Mouse (Mus musculus): ENCODE data around the gene Hspe1. TPM values are rescaled to one million over a fixed set of nuclear protein-coding genes. Genes with fewer than 3 reads are reported as not detected.
A peak's percentile ranks its signal among the peaks of the same experiment; 100 is the strongest.

Gene Hspe1
- polyA plus RNA-seq (2015; fragmentation: Nextera tagmentation; extraction: Ambion mirVana) = 292 and 314 TPM in 2 replicates

- ATAC-seq (ENCODE audit: insufficient number of reproducible peaks, low FRiP score, low TSS enrichment, low read depth) = peak; percentile 97
- Histone ChIP-seq H3K4me2 (replicated peaks) (peak within 1 kb of the TSS; percentile 72), H3K9ac (peak within 1 kb of the TSS; percentile 89), H3K4me1 (peaks cover 33% of the 10 kb centered on the region), H3K9me3 (replicated peaks) (no peaks in the 10 kb centered on the region), H3K27me3 (no peaks in the 10 kb centered on the region), H3K27ac (replicated peaks) (peak within 1 kb of the TSS; percentile 95), H3K36me3 (peaks cover 36% of the 10 kb centered on the region), H3K4me3 (replicated peaks) (peak within 1 kb of the TSS; percentile 96)
- under 1% methylated on average over 76 of the region's 76 CpGs for WGBS
Observed at GRCm38 (mm10) chr1:55087932-55088610, at the start of gene Hspe1, which contains the start of gene Hspd1. Gene Hspe1, plus strand, starts transcription at chr1:55088132. Gene Hspd1, minus strand, starts transcription at chr1:55088243.

- no peak overlapping the region for H3K4me2 ChIP-seq (replicated peaks)
- H3K9me3 ChIP-seq (replicated peaks) = peaks cover 8% of the 10 kb centered on the region; the same call in 1 of the 2 replicates
- 92% methylated on average over 1 of the region's 1 CpGs for WGBS
- ATAC-seq (ENCODE audit: insufficient number of reproducible peaks, low FRiP score, low TSS enrichment, low read depth) = no peak
- H3K4me1 ChIP-seq = no peaks in the 10 kb centered on the region
- H3K9ac ChIP-seq = no peak overlapping the region
- no peak overlapping the region for H3K27ac ChIP-seq (replicated peaks)
- H3K4me3 ChIP-seq (replicated peaks) = no peak overlapping the region
- H3K36me3 ChIP-seq = no peaks in the 10 kb centered on the region
- no peaks in the 10 kb centered on the region for H3K27me3 ChIP-seq
Observed at GRCm38 (mm10) chr1:55039944-55040343, 48.0 kb upstream of the Hspe1 start.

GRCm38 (mm10) chr1:55041691-55042090 is 46.2 kb upstream of the Hspe1 start:
- ATAC-seq (ENCODE audit: insufficient number of reproducible peaks, low FRiP score, low TSS enrichment, low read depth) = no peak
- WGBS = 90% methylated on average over 4 of the region's 4 CpGs
- Histone ChIP-seq H3K4me3 (replicated peaks) (no peak overlapping the region), H3K27ac (replicated peaks) (no peak overlapping the region), H3K9ac (no peak overlapping the region), H3K27me3 (no peaks in the 10 kb centered on the region), H3K4me1 (no peaks in the 10 kb centered on the region), H3K36me3 (no peaks in the 10 kb centered on the region), H3K9me3 (replicated peaks) (peaks cover 8% of the 10 kb centered on the region; the same call in 1 of the 2 replicates), H3K4me2 (replicated peaks) (no peak overlapping the region)

DNA sequence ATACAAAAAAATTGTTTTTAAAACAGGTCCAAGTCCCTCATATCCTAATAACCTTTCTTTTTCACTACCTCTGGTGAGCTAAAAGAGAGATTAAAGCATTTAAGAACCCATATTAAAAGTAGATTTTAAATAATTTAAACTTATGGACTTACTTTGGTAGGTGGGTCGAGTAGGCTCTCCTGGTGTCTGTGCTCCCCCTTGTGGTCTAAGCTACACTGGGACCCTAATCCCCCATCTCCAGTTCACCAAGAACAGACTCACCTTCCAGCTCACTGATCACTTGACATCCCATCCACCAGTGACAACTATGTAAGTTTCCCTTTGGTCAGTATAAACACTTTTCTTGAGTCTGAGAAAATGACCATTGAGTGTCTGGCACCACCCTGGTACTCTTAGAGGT is 45.7 kb upstream of the Hspe1 start:
- H3K4me1 ChIP-seq = no peaks in the 10 kb centered on the region
- no peaks in the 10 kb centered on the region for H3K27me3 ChIP-seq
- WGBS = 53% methylated on average over 1 of the region's 1 CpGs
- H3K36me3 ChIP-seq = no peaks in the 10 kb centered on the region
- no peak overlapping the region for H3K9ac ChIP-seq
- H3K9me3 ChIP-seq (replicated peaks) = peaks cover 8% of the 10 kb centered on the region; the same call in 1 of the 2 replicates
- H3K4me3 ChIP-seq (replicated peaks) = no peak overlapping the region
- no peak overlapping the region for H3K4me2 ChIP-seq (replicated peaks)
- ATAC-seq (ENCODE audit: insufficient number of reproducible peaks, low FRiP score, low TSS enrichment, low read depth) = no peak
- no peak overlapping the region for H3K27ac ChIP-seq (replicated peaks)

- WGBS = 73% methylated on average over 3 of the region's 3 CpGs
Observed at GRCm38 (mm10) chr1:55043164-55043563, 44.8 kb upstream of the Hspe1 start.

DNA sequence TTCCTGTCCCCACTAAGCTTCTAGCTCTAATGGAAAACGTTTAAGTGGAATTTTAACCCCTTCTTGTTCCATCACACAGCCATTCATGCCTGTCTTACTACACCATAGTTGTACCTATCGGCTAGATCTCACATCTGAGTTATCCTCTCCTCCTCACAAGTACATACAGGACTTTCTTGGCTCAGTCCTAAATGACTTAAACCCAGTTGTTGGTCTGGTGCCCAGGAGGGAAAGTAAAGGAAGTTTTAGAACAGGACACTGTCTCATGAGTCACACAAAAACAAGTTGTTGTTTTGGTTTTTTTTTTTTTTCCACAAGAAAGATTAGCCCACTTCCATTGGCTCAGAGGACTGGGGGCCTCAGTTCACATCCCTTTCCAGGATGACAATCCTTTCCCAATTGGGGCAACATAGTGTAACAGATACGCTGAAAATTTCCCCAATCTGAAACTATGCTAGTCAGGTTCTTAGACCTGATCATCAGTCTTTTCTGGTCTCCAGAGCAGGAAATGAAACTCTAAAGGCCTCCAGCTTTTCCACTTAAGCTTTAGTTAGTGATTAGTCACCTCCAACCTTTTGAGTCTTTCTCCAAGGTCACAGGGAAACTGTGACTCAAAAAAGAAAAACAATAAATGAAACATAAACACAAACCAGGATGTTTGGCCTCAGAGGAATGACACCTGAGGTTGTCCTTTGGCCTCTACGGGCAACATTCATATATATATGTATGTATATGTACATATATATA is 38.9 kb upstream of the Hspe1 start:
- no peak overlapping the region for H3K4me3 ChIP-seq (replicated peaks)
- H3K27ac ChIP-seq (replicated peaks) = no peak overlapping the region
- H3K9me3 ChIP-seq (replicated peaks) = no peaks in the 10 kb centered on the region
- 58% methylated on average over 4 of the region's 4 CpGs for WGBS
- H3K9ac ChIP-seq = no peak overlapping the region
- peaks cover 9% of the 10 kb centered on the region; the same call in 1 of the 2 replicates for H3K4me1 ChIP-seq
- no peak for ATAC-seq (ENCODE audit: insufficient number of reproducible peaks, low FRiP score, low TSS enrichment, low read depth)
- H3K4me2 ChIP-seq (replicated peaks) = no peak overlapping the region
- H3K27me3 ChIP-seq = no peaks in the 10 kb centered on the region
- no peaks in the 10 kb centered on the region for H3K36me3 ChIP-seq

More at GRCm38 (mm10) chr1:55043164-55043563, 44.8 kb upstream of the Hspe1 start:
- no peaks in the 10 kb centered on the region for H3K36me3 ChIP-seq
- H3K4me2 ChIP-seq (replicated peaks) = no peak overlapping the region
- H3K9ac ChIP-seq = no peak overlapping the region
- no peak for ATAC-seq (ENCODE audit: insufficient number of reproducible peaks, low FRiP score, low TSS enrichment, low read depth)
- H3K27me3 ChIP-seq = no peaks in the 10 kb centered on the region
- H3K9me3 ChIP-seq (replicated peaks) = peaks cover 8% of the 10 kb centered on the region; the same call in 1 of the 2 replicates
- no peak overlapping the region for H3K27ac ChIP-seq (replicated peaks)
- no peak overlapping the region for H3K4me3 ChIP-seq (replicated peaks)
- no peaks in the 10 kb centered on the region for H3K4me1 ChIP-seq

DNA sequence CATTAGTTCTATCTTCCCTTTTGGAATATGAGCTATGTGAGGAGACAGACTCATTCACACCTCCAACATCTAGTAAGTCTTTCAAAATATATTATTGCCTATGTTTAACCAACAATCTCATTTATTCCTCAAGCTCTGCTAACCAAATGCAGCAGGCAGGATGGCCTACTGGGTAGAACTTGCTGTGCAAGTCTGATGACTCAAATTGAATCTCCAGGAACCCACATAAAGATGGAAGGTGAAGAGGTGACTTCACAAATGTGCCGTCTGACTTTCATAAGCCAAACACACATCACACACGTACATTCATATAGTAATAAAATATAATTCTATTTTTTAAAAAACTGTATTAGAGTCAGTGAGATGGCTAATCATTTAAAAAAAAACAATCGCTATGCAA is 36.3 kb upstream of the Hspe1 start:
- Histone ChIP-seq H3K36me3 (0 out of 2 replicates have a peak, but pooled peaks cover 2% of the 10 kb centered on the region), H3K4me3 (replicated peaks) (peak overlapping the region; percentile 85), H3K9me3 (replicated peaks) (no peaks in the 10 kb centered on the region), H3K27me3 (no peaks in the 10 kb centered on the region), H3K9ac (no peak overlapping the region), H3K4me1 (peaks cover 9% of the 10 kb centered on the region; the same call in 1 of the 2 replicates), H3K27ac (replicated peaks) (no peak overlapping the region), H3K4me2 (replicated peaks) (peak overlapping the region; percentile 56; the same call in 1 of the 2 replicates)
- ATAC-seq (ENCODE audit: insufficient number of reproducible peaks, low FRiP score, low TSS enrichment, low read depth) = no peak
- 64% methylated on average over 3 of the region's 3 CpGs for WGBS

- peaks cover 9% of the 10 kb centered on the region; the same call in 1 of the 2 replicates for H3K4me1 ChIP-seq
- peak within 1 kb of the TSS; percentile 75 for H3K27ac ChIP-seq (replicated peaks)
- H3K4me2 ChIP-seq (replicated peaks) = peak within 1 kb of the TSS; percentile 56
- no peaks in the 10 kb centered on the region for H3K9me3 ChIP-seq (replicated peaks)
- peak within 1 kb of the TSS; percentile 55 for H3K9ac ChIP-seq
- H3K27me3 ChIP-seq = no peaks in the 10 kb centered on the region
- under 1% methylated on average over 46 of the region's 46 CpGs for WGBS
- 0 out of 2 replicates have a peak, but pooled peaks cover 2% of the 10 kb centered on the region for H3K36me3 ChIP-seq
- peak within 1 kb of the TSS; percentile 85 for H3K4me3 ChIP-seq (replicated peaks)
- ATAC-seq (ENCODE audit: insufficient number of reproducible peaks, low FRiP score, low TSS enrichment, low read depth) = peak; percentile 100
Observed at GRCm38 (mm10) chr1:55052355-55052953, 35.5 kb upstream of the Hspe1 start, which contains the start of gene Coq10b. Gene Coq10b, plus strand, starts transcription at chr1:55052770.

DNA sequence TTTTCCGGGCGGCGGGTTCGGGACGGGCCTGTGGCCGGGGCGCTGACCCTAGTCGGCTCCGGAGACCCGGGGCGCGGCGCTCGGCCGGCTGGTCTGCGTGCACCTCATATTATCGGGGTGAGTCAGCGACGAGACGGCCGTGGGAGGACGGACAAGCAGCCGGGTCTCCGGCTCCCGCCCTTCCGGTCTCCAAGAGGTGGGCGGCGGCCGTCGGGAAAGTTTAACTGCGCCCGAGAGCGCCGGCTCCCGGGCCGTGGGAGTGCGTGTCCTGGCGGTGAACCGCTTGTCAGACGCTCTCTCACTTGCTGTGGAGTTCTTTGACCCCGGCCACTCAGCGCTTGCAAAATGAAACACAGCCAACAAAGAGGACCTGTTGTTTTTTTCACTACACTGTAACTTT is 34.9 kb upstream of the Hspe1 start:
- Histone ChIP-seq H3K4me3 (replicated peaks) (peak overlapping the region; percentile 85), H3K4me1 (peaks cover 9% of the 10 kb centered on the region; the same call in 1 of the 2 replicates), H3K27me3 (no peaks in the 10 kb centered on the region), H3K36me3 (0 out of 2 replicates have a peak, but pooled peaks cover 2% of the 10 kb centered on the region), H3K9ac (peak overlapping the region; percentile 55), H3K9me3 (replicated peaks) (no peaks in the 10 kb centered on the region), H3K27ac (replicated peaks) (peak overlapping the region; percentile 72; the same call in 1 of the 2 replicates), H3K4me2 (replicated peaks) (peak overlapping the region; percentile 56)
- WGBS = under 1% methylated on average over 42 of the region's 42 CpGs
- peak; percentile 43 for ATAC-seq (ENCODE audit: insufficient number of reproducible peaks, low FRiP score, low TSS enrichment, low read depth)

DNA sequence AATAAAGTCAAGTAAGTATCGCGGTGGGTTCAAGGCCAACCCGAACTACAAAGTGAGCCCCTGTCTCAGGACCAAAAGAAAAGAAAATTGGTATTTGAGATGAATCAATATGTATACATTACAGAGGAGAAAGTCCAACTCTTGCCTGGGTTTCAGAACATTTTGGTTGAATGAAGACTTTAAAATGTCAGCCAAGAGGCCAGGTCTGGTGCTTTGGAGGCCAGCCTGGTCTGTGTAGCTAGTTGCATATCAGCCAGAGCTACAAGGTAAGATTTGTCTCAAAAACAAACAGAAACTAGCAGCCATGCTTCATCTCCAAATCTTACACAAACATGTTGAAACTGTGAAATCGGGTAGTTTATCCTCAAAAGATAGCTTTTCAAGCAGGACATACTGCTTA is 34.3 kb upstream of the Hspe1 start:
- Histone ChIP-seq H3K27me3 (no peaks in the 10 kb centered on the region), H3K9ac (no peak overlapping the region), H3K4me1 (peaks cover 9% of the 10 kb centered on the region; the same call in 1 of the 2 replicates), H3K9me3 (replicated peaks) (no peaks in the 10 kb centered on the region), H3K4me2 (replicated peaks) (peak overlapping the region; percentile 56), H3K4me3 (replicated peaks) (peak overlapping the region; percentile 85), H3K36me3 (0 out of 2 replicates have a peak, but pooled peaks cover 2% of the 10 kb centered on the region), H3K27ac (replicated peaks) (no peak overlapping the region)
- no peak for ATAC-seq (ENCODE audit: insufficient number of reproducible peaks, low FRiP score, low TSS enrichment, low read depth)
- 69% methylated on average over 4 of the region's 4 CpGs for whole genome bisulfite sequencing
